Mouse (Mus musculus) embryonic facial prominence, embryonic 10.5 days (tissue): ENCODE measurements around the gene Ccne1. TPM values are rescaled to one million over a fixed set of nuclear protein-coding genes. Genes with fewer than 3 reads are reported as not detected.

Source experiments
- DNase-seq: peaks from one replicate; pipeline ENCODE4 v3.0.0-alpha.2; 2017; ENCODE audit warnings: low spot score
- H3K27ac ChIP-seq: fragments of 300-500 bp; sonication (generic); replicated peaks from 2 replicates; pipeline ENCODE4 v1.5.1; 2016; ENCODE audit warnings: mild to moderate bottlenecking
- H3K27me3 ChIP-seq: fragments of 300-500 bp; sonication (generic); replicated peaks from 2 replicates; pipeline ENCODE4 v1.6.1; 2016; ENCODE audit warnings: low read depth, mild to moderate bottlenecking; ENCODE audit not compliant: poor library complexity, severe bottlenecking
- H3K36me3 ChIP-seq: fragments of 300-500 bp; sonication (generic); replicated peaks from 2 replicates; pipeline ENCODE4 v1.6.1; 2016; ENCODE audit warnings: mild to moderate bottlenecking, moderate library complexity
- H3K4me1 ChIP-seq: fragments of 300-500 bp; sonication (generic); 2 replicates; pipeline ENCODE4 v1.6.1; 2016
- H3K4me3 ChIP-seq: fragments of 300-500 bp; sonication (generic); 2 replicates; pipeline ENCODE4 v1.5.1; 2016; ENCODE audit warnings: mild to moderate bottlenecking, moderate library complexity
- H3K9me3 ChIP-seq: fragments of 300-500 bp; sonication (generic); 2 replicates; pipeline ENCODE4 v1.6.1; 2016; ENCODE audit warnings: mild to moderate bottlenecking
- WGBS: fragments of 180-500 bp; shearing (Covaris S2); methylation state at CpG from one replicate; pipeline ENCODE4 v1.1.7; 2016; 5-methylcytosine and 5-hydroxymethylcytosine counted together
- polyA plus RNA-seq: library from polyadenylated mRNA; unstranded; fragments of >200 nt; fragmentation: Nextera tagmentation; extraction: Ambion mirVana; gene quantifications from 2 replicates; pipeline ENCODE4 v1.2.1, GENCODE M21; 2016

Ccne1 gene
- polyA plus RNA-seq, 1 experiment from 2014 or later = 130 TPM

DNA sequence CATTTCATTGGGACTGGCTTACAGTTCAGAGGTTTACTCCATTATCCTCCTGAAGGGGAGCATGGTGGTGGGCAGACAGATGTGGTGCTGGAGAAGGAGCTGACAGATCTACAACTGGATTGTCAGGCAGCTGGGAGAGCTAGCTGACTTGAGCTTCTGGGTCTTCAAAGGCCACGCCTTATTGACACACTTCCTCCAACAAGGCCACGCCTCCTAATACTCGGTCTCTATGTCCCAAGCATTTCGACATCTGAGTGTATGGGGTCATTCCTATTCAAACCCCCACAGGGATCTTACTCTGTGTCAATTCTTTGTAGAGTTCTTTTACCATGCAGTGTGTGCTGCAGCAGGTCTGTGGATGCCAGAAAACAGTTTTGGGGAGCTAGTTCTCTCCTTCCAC, 42.9 kb downstream of the Ccne1 start:
- peaks cover 15% of the 10 kb centered on the region for H3K4me1 ChIP-seq
- H3K27ac ChIP-seq = no peak overlapping the region
- H3K36me3 ChIP-seq = no peaks in the 10 kb centered on the region
- H3K27me3 ChIP-seq = no peaks in the 10 kb centered on the region
- no peak overlapping the region for H3K4me3 ChIP-seq
- no peak for DNase-seq
- 56% methylated on average over 4 of the region's 4 CpGs for WGBS
- no peaks in the 10 kb centered on the region for H3K9me3 ChIP-seq

DNA sequence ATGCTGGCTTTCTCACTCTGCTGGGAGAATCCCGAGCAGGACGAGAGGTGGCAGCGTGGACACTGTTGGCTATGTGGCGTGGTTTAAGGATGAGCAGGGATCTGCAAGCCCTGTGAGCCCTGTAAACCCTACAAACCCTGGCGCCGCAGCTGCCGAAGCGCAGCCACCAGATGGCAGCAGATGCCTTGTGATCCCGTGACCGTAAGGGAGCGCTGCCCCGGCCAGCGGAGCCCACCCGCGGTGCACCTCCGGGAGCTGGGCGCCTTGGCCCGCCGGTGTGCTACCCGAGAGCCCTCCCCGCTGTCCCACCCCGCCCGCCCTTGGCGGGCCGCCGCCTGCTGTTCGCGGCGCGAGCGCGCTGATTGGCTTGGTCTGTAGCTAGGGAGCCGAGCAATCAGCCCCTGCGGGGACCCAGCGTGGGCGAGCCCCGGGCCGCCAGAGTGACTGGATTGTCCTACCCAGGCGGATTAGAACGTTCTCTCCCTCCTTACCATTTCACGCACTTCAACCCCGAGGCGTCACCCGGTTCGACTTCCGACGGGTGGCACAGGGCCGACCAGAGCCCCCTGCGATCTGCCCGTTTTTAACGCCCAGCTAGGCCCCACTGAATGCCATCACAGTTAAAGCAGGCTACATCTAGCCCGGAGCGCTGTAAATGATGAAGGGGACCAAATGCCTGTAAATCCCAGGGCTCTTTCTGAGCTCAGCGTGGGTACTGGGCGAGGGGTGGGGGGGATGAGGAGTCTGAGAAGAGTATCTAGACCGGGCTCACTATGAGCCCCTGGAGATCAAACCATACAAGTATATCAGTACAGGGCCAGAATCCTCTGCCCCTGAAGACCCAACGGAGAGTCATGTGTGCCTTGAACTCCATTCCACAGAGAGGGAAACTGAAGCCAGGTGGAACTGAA, 46.0 kb downstream of the Ccne1 start:
- H3K4me1 ChIP-seq = peaks cover 20% of the 10 kb centered on the region
- peak; percentile 95 for DNase-seq
- H3K9me3 ChIP-seq = no peaks in the 10 kb centered on the region
- no peaks in the 10 kb centered on the region for H3K36me3 ChIP-seq
- 1% methylated on average over 57 of the region's 57 CpGs for WGBS
- H3K27me3 ChIP-seq = 0 out of 2 replicates have a peak, but pooled peaks cover 2% of the 10 kb centered on the region
- H3K4me3 ChIP-seq = peak overlapping the region; percentile 60
- H3K27ac ChIP-seq = peak overlapping the region; percentile 87

DNA sequence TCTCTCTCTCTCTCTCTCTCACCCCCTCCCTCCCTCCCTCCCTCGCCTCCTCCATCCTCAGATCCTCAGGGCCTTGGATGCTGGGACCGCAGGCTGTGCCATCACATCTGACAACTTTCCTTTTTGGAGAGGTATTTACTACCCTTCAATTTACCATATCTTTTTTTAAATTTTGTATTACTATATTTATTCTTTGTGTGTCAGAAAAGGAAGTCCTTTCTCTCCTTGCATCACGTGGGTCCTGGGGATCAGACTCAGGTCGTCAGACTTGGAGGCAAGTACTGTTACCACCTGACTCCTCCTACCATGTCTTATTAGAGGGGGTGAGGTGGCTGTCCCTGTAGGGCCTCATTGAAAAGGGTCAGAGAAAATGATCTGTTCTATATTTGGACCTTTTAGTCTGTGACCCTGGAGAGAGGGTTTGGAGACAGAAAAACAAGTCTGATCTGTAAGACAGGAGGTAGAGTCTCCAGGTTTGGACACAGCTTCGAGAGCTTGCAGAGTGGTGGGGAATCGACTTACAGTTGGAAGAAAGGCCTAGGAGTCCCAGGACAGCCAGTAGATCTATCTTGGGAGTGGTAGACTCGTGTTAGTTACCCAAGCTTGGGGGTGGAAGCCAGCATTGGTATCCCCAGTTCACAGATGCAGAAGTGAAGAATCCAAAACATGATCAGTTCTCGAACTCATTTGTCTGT, 47.6 kb downstream of the Ccne1 start:
- H3K4me1 ChIP-seq = peaks cover 20% of the 10 kb centered on the region
- H3K4me3 ChIP-seq = no peak overlapping the region
- WGBS = 71% methylated on average over 8 of the region's 8 CpGs
- H3K27me3 ChIP-seq = 0 out of 2 replicates have a peak, but pooled peaks cover 2% of the 10 kb centered on the region
- no peaks in the 10 kb centered on the region for H3K36me3 ChIP-seq
- no peak overlapping the region for H3K27ac ChIP-seq
- DNase-seq = no peak
- H3K9me3 ChIP-seq = no peaks in the 10 kb centered on the region

DNA sequence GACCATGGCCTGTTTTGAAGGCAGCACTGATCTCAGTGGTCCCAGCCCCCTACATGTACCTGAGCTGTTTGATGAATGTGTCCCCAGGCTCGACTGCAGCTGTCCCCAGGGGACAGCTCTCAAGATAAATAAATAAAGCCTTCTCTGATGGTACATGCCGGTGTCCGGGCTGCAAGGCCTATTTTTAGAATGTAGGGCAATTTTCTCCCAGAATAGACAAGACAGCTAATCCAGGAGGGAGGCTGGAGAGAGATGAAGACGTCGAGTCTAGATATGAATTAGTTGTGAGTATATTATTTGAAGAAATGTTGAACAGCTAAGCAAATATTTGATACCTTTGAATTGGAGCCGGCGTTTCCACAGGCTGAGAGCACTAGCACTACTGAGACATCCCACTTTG, 48.2 kb downstream of the Ccne1 start:
- no peak for DNase-seq
- H3K27me3 ChIP-seq = 0 out of 2 replicates have a peak, but pooled peaks cover 2% of the 10 kb centered on the region
- no peaks in the 10 kb centered on the region for H3K9me3 ChIP-seq
- H3K4me3 ChIP-seq = no peak overlapping the region
- peaks cover 20% of the 10 kb centered on the region for H3K4me1 ChIP-seq
- no peak overlapping the region for H3K27ac ChIP-seq
- H3K36me3 ChIP-seq = no peaks in the 10 kb centered on the region
- WGBS = 59% methylated on average over 7 of the region's 7 CpGs

DNA sequence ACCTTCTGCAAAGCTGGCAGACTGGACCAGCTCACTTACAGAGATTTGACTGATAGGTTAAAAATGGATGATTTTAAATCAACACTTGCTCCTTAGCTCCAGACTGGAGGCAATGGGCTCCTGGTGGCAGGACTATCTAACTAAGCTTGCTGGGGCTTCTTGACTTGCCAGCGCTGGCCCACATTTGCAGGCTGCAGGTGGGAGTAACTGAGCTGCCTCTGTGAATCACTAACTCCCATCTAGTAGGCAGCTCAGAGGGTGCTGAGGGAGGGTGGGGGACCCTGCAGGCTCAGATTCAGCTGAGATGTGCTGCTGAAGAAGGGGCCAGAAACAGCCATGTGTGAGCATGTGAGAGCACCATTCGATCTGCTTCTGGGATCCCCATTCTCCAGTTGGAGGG, 51.3 kb downstream of the Ccne1 start:
- 86% methylated on average over 2 of the region's 2 CpGs for WGBS
- DNase-seq = no peak

DNA sequence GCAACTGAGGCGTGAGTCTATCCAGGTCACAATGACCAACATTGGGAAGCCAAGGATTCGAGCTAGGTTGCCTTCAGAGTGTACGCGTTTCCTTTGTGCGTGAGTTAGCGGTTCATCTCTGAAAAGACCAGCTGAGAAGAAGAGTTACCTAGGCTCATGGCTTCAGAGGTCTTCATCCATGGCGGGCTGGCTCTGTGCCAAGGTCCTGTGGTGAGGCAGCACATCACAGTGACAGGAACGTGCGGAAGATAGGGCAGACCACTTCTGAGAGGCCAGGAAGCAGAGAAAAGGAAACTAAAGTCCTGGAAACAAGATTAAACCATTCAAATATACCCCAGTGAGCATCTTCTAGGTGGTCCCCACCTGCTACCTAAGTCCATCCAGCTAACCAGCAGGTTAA, 53.1 kb downstream of the Ccne1 start:
- WGBS = 91% methylated on average over 9 of the region's 9 CpGs
- H3K4me3 ChIP-seq = no peak overlapping the region
- H3K9me3 ChIP-seq = no peaks in the 10 kb centered on the region
- peaks cover 5% of the 10 kb centered on the region; the same call in 1 of the 2 replicates for H3K4me1 ChIP-seq
- DNase-seq = no peak
- 0 out of 2 replicates have a peak, but pooled peaks cover 2% of the 10 kb centered on the region for H3K27me3 ChIP-seq
- H3K27ac ChIP-seq = no peak overlapping the region
- no peaks in the 10 kb centered on the region for H3K36me3 ChIP-seq

More for the DNA sequence above, 51.3 kb downstream of the Ccne1 start:
- Histone ChIP-seq H3K27me3 (0 out of 2 replicates have a peak, but pooled peaks cover 2% of the 10 kb centered on the region), H3K27ac (no peak overlapping the region), H3K4me1 (peaks cover 9% of the 10 kb centered on the region), H3K36me3 (no peaks in the 10 kb centered on the region), H3K4me3 (no peak overlapping the region), H3K9me3 (no peaks in the 10 kb centered on the region)

Other genes starting within 250 kb of the Ccne1 start
- gene Uri1, start 84.0 kb downstream of the Ccne1 start, polyA plus RNA-seq = 48.3 and 49.0 TPM in 2 replicates
- 15.5 and 17.4 TPM in 2 replicates for gene 1600014C10Rik, start 75.7 kb upstream of the Ccne1 start, polyA plus RNA-seq
- 3.0 and 3.3 TPM in 2 replicates for gene Plekhf1, start 120.5 kb upstream of the Ccne1 start, polyA plus RNA-seq
- 84.2 and 92.7 TPM in 2 replicates for gene Pop4, start 163.9 kb upstream of the Ccne1 start, polyA plus RNA-seq